Mouse (Mus musculus) MEL (cell line): ENCODE results near the gene Angptl8. TPM values are rescaled to one million over a fixed set of nuclear protein-coding genes. Genes with fewer than 3 reads are reported as not detected.
A peak's percentile ranks its signal among the peaks of the same experiment; 100 is the strongest.

ENCODE experiments used
- DNase-seq: peaks from one replicate; pipeline ENCODE4 v3.0.0; 2011; ENCODE audit warnings: low read depth, low spot score
- H3K27ac ChIP-seq: 2 replicates; pipeline ENCODE4 v1.5.1; 2012; ENCODE audit warnings: low read depth, mild to moderate bottlenecking, control low read depth, low read length, moderate library complexity; ENCODE audit not compliant: control insufficient read depth
- H3K27me3 ChIP-seq, 2 experiments: fragments of 150-350 bp in 1 of 2; sonication (generic) in 1 of 2; 2 replicates each; pipeline ENCODE4 v1.6.1; 2012; ENCODE audit warnings: low read length in 2 of 2, mild to moderate bottlenecking in 2 of 2, improper control_type of control experiment in 1 of 2, moderate library complexity in 1 of 2; ENCODE audit not compliant: insufficient read depth in 2 of 2, control insufficient read depth in 1 of 2
- H3K36me3 ChIP-seq, 2 experiments: 2 replicates each; pipeline ENCODE4 v1.6.1; 2012 to 2014; ENCODE audit warnings: low read length in 2 of 2, improper control_type of control experiment in 1 of 2, inconsistent platforms in 1 of 2, mild to moderate bottlenecking in 1 of 2; ENCODE audit not compliant: insufficient read depth in 2 of 2, control insufficient read depth in 1 of 2
- H3K4me1 ChIP-seq, 2 experiments: fragments of 150-350 bp in 1 of 2; sonication (generic) in 1 of 2; 2 replicates each; pipeline ENCODE4 v1.6.1; 2012; ENCODE audit warnings: low read length in 2 of 2, improper control_type of control experiment in 1 of 2, mild to moderate bottlenecking in 1 of 2; ENCODE audit not compliant: insufficient read depth in 2 of 2, control insufficient read depth in 1 of 2
- H3K4me3 ChIP-seq, 2 experiments: fragments of 150-350 bp in 1 of 2; sonication (generic) in 1 of 2; 2 replicates each; pipeline ENCODE4 v1.5.1; 2012; ENCODE audit warnings: low read depth in 2 of 2, low read length in 2 of 2, mild to moderate bottlenecking in 2 of 2, moderate library complexity in 2 of 2, control low read depth in 1 of 2, improper control_type of control experiment in 1 of 2; ENCODE audit not compliant: control insufficient read depth in 1 of 2, insufficient read depth in 1 of 2
- H3K79me2 ChIP-seq: 2 replicates; pipeline ENCODE4 v1.6.1; 2012; ENCODE audit warnings: mild to moderate bottlenecking, low read length, moderate library complexity; ENCODE audit not compliant: control insufficient read depth, poor library complexity, insufficient read depth
- H3K9ac ChIP-seq: 2 replicates; pipeline ENCODE4 v1.6.1; 2012; ENCODE audit warnings: low read depth, mild to moderate bottlenecking, control low read depth, low read length, moderate library complexity; ENCODE audit not compliant: control insufficient read depth, poor library complexity, severe bottlenecking
- H3K9me3 ChIP-seq: fragments of 150-350 bp; sonication (generic); replicated peaks from 2 replicates; pipeline ENCODE4 v1.6.1; 2012; ENCODE audit warnings: mild to moderate bottlenecking, low read length, improper control_type of control experiment, moderate library complexity; ENCODE audit not compliant: insufficient read depth
- BHLHE40 ChIP-seq: IDR thresholded peaks from 2 replicates; pipeline ENCODE4 v1.6.1; 2012; ENCODE audit warnings: low read depth, mild to moderate bottlenecking, inconsistent platforms, low read length, improper control_type of control experiment, borderline replicate concordance
- CHD2 ChIP-seq: IDR thresholded peaks from 2 replicates; pipeline ENCODE4 v1.6.1; 2011; ENCODE audit warnings: low read length, improper control_type of control experiment
- CTCF ChIP-seq, 3 experiments: IDR thresholded peaks in 2 of 3; conservative IDR thresholded peaks in 1 of 3; 2 replicates each; pipeline ENCODE4 v1.5.1; 2011 to 2012; ENCODE audit warnings: low read length in 3 of 3, low read depth in 2 of 3, mild to moderate bottlenecking in 2 of 3, improper control_type of control experiment in 1 of 3, inconsistent platforms in 1 of 3, mixed read lengths in 1 of 3, moderate library complexity in 1 of 3; ENCODE audit not compliant: control insufficient read depth in 1 of 3, insufficient read depth in 1 of 3, poor library complexity in 1 of 3, severe bottlenecking in 1 of 3
- ELF1 ChIP-seq: IDR thresholded peaks from 2 replicates; pipeline ENCODE4 v1.6.1; 2014; ENCODE audit warnings: low read depth, mild to moderate bottlenecking, inconsistent platforms, low read length, improper control_type of control experiment, moderate library complexity
- GABPA ChIP-seq: IDR thresholded peaks from 2 replicates; pipeline ENCODE4 v1.6.1; 2012; ENCODE audit warnings: low read depth, mild to moderate bottlenecking, inconsistent platforms, low read length, improper control_type of control experiment, moderate library complexity
- GATA1 ChIP-seq: IDR thresholded peaks from 2 replicates; pipeline ENCODE4 v1.6.1; 2011; ENCODE audit warnings: low read depth, low read length, improper control_type of control experiment
- HCFC1 ChIP-seq: IDR thresholded peaks from 2 replicates; pipeline ENCODE4 v1.6.1; 2012; ENCODE audit warnings: low read depth, mild to moderate bottlenecking, inconsistent platforms, low read length, improper control_type of control experiment, moderate library complexity
- JUND ChIP-seq: IDR thresholded peaks from 2 replicates; pipeline ENCODE4 v1.6.1; 2011; ENCODE audit warnings: low read depth, mild to moderate bottlenecking, improper control_type of control experiment, low read length
- MAFK ChIP-seq: IDR thresholded peaks from 2 replicates; pipeline ENCODE4 v1.6.1; 2011; ENCODE audit warnings: low read depth, mild to moderate bottlenecking, low read length, improper control_type of control experiment, borderline replicate concordance
- MAX ChIP-seq: IDR thresholded peaks from 2 replicates; pipeline ENCODE4 v1.6.1; 2011; ENCODE audit warnings: low read length, improper control_type of control experiment
- MAZ ChIP-seq: IDR thresholded peaks from 2 replicates; pipeline ENCODE4 v1.6.1; 2012; ENCODE audit warnings: low read depth, mild to moderate bottlenecking, inconsistent platforms, low read length, improper control_type of control experiment
- MEF2A ChIP-seq: IDR thresholded peaks from 2 replicates; pipeline ENCODE4 v1.6.1; 2014; ENCODE audit warnings: low read depth, mild to moderate bottlenecking, inconsistent platforms, low read length, improper control_type of control experiment; ENCODE audit not compliant: poor library complexity, insufficient replicate concordance, severe bottlenecking; ENCODE audit errors: extremely low read depth
- POLR2A ChIP-seq, 2 experiments: IDR thresholded peaks; 2 replicates each; pipeline ENCODE4 v1.6.1; 2011 to 2012; ENCODE audit warnings: low read length in 2 of 2, mild to moderate bottlenecking in 2 of 2, control low read depth in 1 of 2, improper control_type of control experiment in 1 of 2, low read depth in 1 of 2, moderate library complexity in 1 of 2; ENCODE audit not compliant: control insufficient read depth in 1 of 2, insufficient read depth in 1 of 2, poor library complexity in 1 of 2
- POLR2AphosphoS2 ChIP-seq: IDR thresholded peaks from 2 replicates; pipeline ENCODE4 v1.6.1; 2011; ENCODE audit warnings: low read length, improper control_type of control experiment
- RAD21 ChIP-seq: IDR thresholded peaks from 2 replicates; pipeline ENCODE4 v1.6.1; 2011; ENCODE audit warnings: mild to moderate bottlenecking, low read depth, low read length, improper control_type of control experiment
- RCOR1 ChIP-seq: IDR thresholded peaks from 2 replicates; pipeline ENCODE4 v1.6.1; 2012; ENCODE audit warnings: low read depth, mild to moderate bottlenecking, inconsistent platforms, low read length, improper control_type of control experiment
- SIN3A ChIP-seq: IDR thresholded peaks from 2 replicates; pipeline ENCODE4 v1.6.1; 2012; ENCODE audit warnings: low read length, improper control_type of control experiment, inconsistent platforms
- SMC3 ChIP-seq: IDR thresholded peaks from 2 replicates; pipeline ENCODE4 v1.6.1; 2011; ENCODE audit warnings: low read depth, low read length, improper control_type of control experiment
- TBP ChIP-seq: IDR thresholded peaks from 2 replicates; pipeline ENCODE4 v1.8.0; 2011; ENCODE audit warnings: low read depth, low read length, improper control_type of control experiment
- TCF12 ChIP-seq: IDR thresholded peaks from 2 replicates; pipeline ENCODE4 v1.6.1; 2014; ENCODE audit warnings: low read depth, mild to moderate bottlenecking, inconsistent platforms, low read length, improper control_type of control experiment, moderate library complexity
- UBTF ChIP-seq: IDR thresholded peaks from 2 replicates; pipeline ENCODE4 v1.6.1; 2012; ENCODE audit warnings: low read depth, mild to moderate bottlenecking, inconsistent platforms, low read length, improper control_type of control experiment, moderate library complexity, borderline replicate concordance; ENCODE audit not compliant: insufficient read depth
- USF1 ChIP-seq: IDR thresholded peaks from 2 replicates; pipeline ENCODE4 v1.6.1; 2014; ENCODE audit warnings: low read depth, mild to moderate bottlenecking, inconsistent platforms, low read length, improper control_type of control experiment, moderate library complexity
- ZC3H11A ChIP-seq: IDR thresholded peaks from 2 replicates; pipeline ENCODE4 v1.6.1; 2012; ENCODE audit warnings: low read depth, mild to moderate bottlenecking, inconsistent platforms, low read length, improper control_type of control experiment
- ZKSCAN1 ChIP-seq: IDR thresholded peaks from 2 replicates; pipeline ENCODE4 v1.6.1; 2012; ENCODE audit warnings: low read depth, mild to moderate bottlenecking, inconsistent platforms, low read length, improper control_type of control experiment, moderate library complexity
- ZNF384 ChIP-seq: IDR thresholded peaks from 2 replicates; pipeline ENCODE4 v1.6.1; 2012; ENCODE audit warnings: low read depth, mild to moderate bottlenecking, inconsistent platforms, low read length, improper control_type of control experiment
- polyA plus RNA-seq, 2 experiments: library from polyadenylated mRNA; stranded (reverse) in 1 of 2; unstranded in 1 of 2; fragments of >175 nt in 1 of 2; fragments of >200 nt in 1 of 2; gene quantifications; 2 replicates each; pipeline versions ENCODE4 v1.2.1 to v1.2.4; 2012; ENCODE audit warnings: low replicate concordance in 2 of 2, low read depth in 1 of 2; ENCODE audit not compliant: insufficient read length in 2 of 2, insufficient read depth in 1 of 2, missing spikeins in 1 of 2
- total RNA-seq: library from RNA; depleted of rRNA; stranded (reverse); fragments of 300-350 nt; gene quantifications from 2 replicates; pipeline ENCODE4 v1.2.3, GENCODE M21; 2012

Gene Angptl8
- total and polyA plus RNA-seq, 3 experiments = 0.25 TPM; not detected in 2

- Histone ChIP-seq H3K27ac (no peak overlapping the region), H3K36me3 (no peaks in the 10 kb centered on the region), H3K4me3 (no peak overlapping the region)
- peak; percentile 90 for DNase-seq
- TF ChIP-seq BHLHE40 = no peak
- no peak for TF ChIP-seq MEF2A
- peak; percentile 95 to 99 (median 98) for TF ChIP-seq CTCF (IDR thresholded peaks at IDR 0.05 in 2 of 3, conservative IDR thresholded peaks at IDR 0.05 in 1 of 3; ENCODE audit: control insufficient read depth in 1 of 3, insufficient read depth in 1 of 3, low read depth in 2 of 3, low read length in 3 of 3, poor library complexity in 1 of 3, severe bottlenecking in 1 of 3)
- 0 out of 2 replicates have a peak, but pooled peaks have one; percentile 9 for TF ChIP-seq JUND
- no peak for TF ChIP-seq UBTF
- TF ChIP-seq SMC3 = peak; percentile 99
- no peak for TF ChIP-seq USF1
- TF ChIP-seq MAZ = peak; percentile 62; the same call in 1 of the 2 replicates
- TF ChIP-seq SIN3A = peak; percentile 64
- peak; percentile 49; the same call in 1 of the 2 replicates for TF ChIP-seq GABPA
- TF ChIP-seq TBP = no peak
- no peak; the same call in 1 of the 2 replicates for TF ChIP-seq MAX
- TF ChIP-seq CHD2 = no peak
- TF ChIP-seq ZNF384 = peak; percentile 87
- TF ChIP-seq RCOR1 = 0 out of 2 replicates have a peak, but pooled peaks have one; percentile 21
- no peak for TF ChIP-seq POLR2A (IDR thresholded peaks at IDR 0.05; ENCODE audit: control insufficient read depth in 1 of 2, insufficient read depth in 1 of 2, low read depth in 1 of 2, low read length in 2 of 2, poor library complexity in 1 of 2)
- no peak for TF ChIP-seq GATA1
- peak; percentile 96 for TF ChIP-seq RAD21
- 0 out of 2 replicates have a peak, but pooled peaks have one; percentile 39 for TF ChIP-seq HCFC1
- no peak for TF ChIP-seq ELF1
- peak; percentile 98 for TF ChIP-seq ZC3H11A
- TF ChIP-seq TCF12 = no peak
- TF ChIP-seq ZKSCAN1 = no peak
- no peak for TF ChIP-seq POLR2AphosphoS2
- TF ChIP-seq MAFK = peak; percentile 53; the same call in 1 of the 2 replicates
- TF ChIP-seq, all 39 proteins: peak for 12
- Histone ChIP-seq H3K9me3 (no peaks in the 10 kb centered on the region), H3K9ac (no peak overlapping the region), H3K4me1 (no peaks in the 10 kb centered on the region), H3K79me2 (no peaks in the 10 kb centered on the region), H3K27me3 (no peaks in the 10 kb centered on the region)
Measured at GRCm38 (mm10) chr9:21840115-21840787, 4.9 kb downstream of the Angptl8 start.
